Mouse (Mus musculus) midbrain, embryonic 14.5 days (tissue): ENCODE data around the gene Clmp. TPM values are rescaled to one million over a fixed set of nuclear protein-coding genes. Genes with fewer than 3 reads are reported as not detected.
A peak's percentile ranks its signal among the peaks of the same experiment; 100 is the strongest.

ENCODE experiments used
- ATAC-seq: fragments of 200-750 bp; cut with Nextera tagmentation; 2 replicates; pipeline ENCODE4 v1.8.0; 2017; ENCODE audit warnings: moderate number of reproducible peaks, moderate library complexity; ENCODE audit not compliant: low FRiP score, low TSS enrichment
- DNase-seq: peaks from one replicate; pipeline ENCODE4 v3.0.0-alpha.2; 2015
- H3K27ac ChIP-seq: fragments of 300-500 bp; sonication (generic); replicated peaks from 2 replicates; pipeline ENCODE4 v1.5.1; 2014; ENCODE audit warnings: mild to moderate bottlenecking, low read depth, low read length, moderate library complexity
- H3K27me3 ChIP-seq: fragments of 300-500 bp; sonication (generic); 2 replicates; pipeline ENCODE4 v1.6.1; 2014; ENCODE audit warnings: low read length, control low read depth, mixed read lengths; ENCODE audit not compliant: control insufficient read depth, insufficient read depth
- H3K36me3 ChIP-seq: fragments of 300-500 bp; sonication (generic); 2 replicates; pipeline ENCODE4 v1.6.1; 2014; ENCODE audit warnings: low read length, control low read depth; ENCODE audit not compliant: control insufficient read depth, insufficient read depth
- H3K4me1 ChIP-seq: fragments of 300-500 bp; sonication (generic); 2 replicates; pipeline ENCODE4 v1.6.1; 2014; ENCODE audit warnings: mild to moderate bottlenecking, antibody characterized with exemption, low read length, control low read depth; ENCODE audit not compliant: control insufficient read depth, insufficient read depth
- H3K4me2 ChIP-seq: fragments of 300-500 bp; sonication (generic); 2 replicates; pipeline ENCODE4 v1.6.1; 2014; ENCODE audit warnings: mild to moderate bottlenecking, low read length, moderate library complexity
- H3K4me3 ChIP-seq: fragments of 300-500 bp; sonication (generic); replicated peaks from 2 replicates; pipeline ENCODE4 v1.5.1; 2014; ENCODE audit warnings: low read depth, low read length
- H3K9ac ChIP-seq: fragments of 300-500 bp; sonication (generic); replicated peaks from 2 replicates; pipeline ENCODE4 v1.6.1; 2014; ENCODE audit warnings: mild to moderate bottlenecking, low read length, moderate library complexity
- H3K9me3 ChIP-seq: fragments of 300-500 bp; sonication (generic); 2 replicates; pipeline ENCODE4 v1.6.1; 2016; ENCODE audit warnings: low read length, control low read depth, mixed read lengths; ENCODE audit not compliant: control insufficient read depth
- WGBS: fragments of 180-500 bp; shearing (Covaris S2); extraction: QIAGEN DNeasy Blood & Tissue Kit; methylation state at CpG from one replicate; pipeline ENCODE4 v1.1.7; 2014; 5-methylcytosine and 5-hydroxymethylcytosine counted together
- polyA plus RNA-seq: library from polyadenylated mRNA; unstranded; fragments of >200 nt; fragmentation: Nextera tagmentation; extraction: Ambion mirVana; gene quantifications from 2 replicates; pipeline ENCODE4 v1.2.1, GENCODE M21; 2014

The Clmp gene
- polyA plus RNA-seq, 1 experiment from 2014 or later: 57.4 TPM

GRCm38 (mm10) chr9:40717875-40718185 lies 32.1 kb downstream of the Clmp start:
- no peaks in the 10 kb centered on the region for H3K36me3 ChIP-seq
- no peak overlapping the region for H3K27ac ChIP-seq
- no peaks in the 10 kb centered on the region for H3K27me3 ChIP-seq
- no peaks in the 10 kb centered on the region; the same call in 1 of the 2 replicates for H3K4me1 ChIP-seq
- H3K9ac ChIP-seq: no peak overlapping the region
- no peak for ATAC-seq
- H3K4me2 ChIP-seq: no peak overlapping the region
- H3K9me3 ChIP-seq: no peaks in the 10 kb centered on the region
- no peak for DNase-seq
- no peak overlapping the region for H3K4me3 ChIP-seq
- 36% methylated on average over 7 of the region's 7 CpGs for WGBS

- peaks cover 8% of the 10 kb centered on the region; the same call in 1 of the 2 replicates for H3K4me1 ChIP-seq
- DNase-seq: no peak
- no peak overlapping the region for H3K4me2 ChIP-seq
- ATAC-seq: no peak
- no peak overlapping the region for H3K27ac ChIP-seq
- H3K36me3 ChIP-seq: no peaks in the 10 kb centered on the region
- no peaks in the 10 kb centered on the region for H3K27me3 ChIP-seq
- no peak overlapping the region for H3K9ac ChIP-seq
- WGBS: 68% methylated on average over 7 of the region's 7 CpGs
- no peak overlapping the region for H3K4me3 ChIP-seq
- no peaks in the 10 kb centered on the region for H3K9me3 ChIP-seq
These were observed 35.1 kb downstream of the Clmp start for GRCm38 (mm10) chr9:40720881-40721280.

GRCm38 (mm10) chr9:40723311-40723772 lies 37.6 kb downstream of the Clmp start:
- no peak overlapping the region for H3K27ac ChIP-seq
- DNase-seq: no peak

GRCm38 (mm10) chr9:40724978-40725377 lies 39.2 kb downstream of the Clmp start:
- H3K9me3 ChIP-seq: no peaks in the 10 kb centered on the region
- H3K4me2 ChIP-seq: no peak overlapping the region
- no peak overlapping the region for H3K9ac ChIP-seq
- no peaks in the 10 kb centered on the region for H3K36me3 ChIP-seq
- WGBS: 27% methylated on average over 5 of the region's 5 CpGs
- H3K4me1 ChIP-seq: peaks cover 8% of the 10 kb centered on the region; the same call in 1 of the 2 replicates
- no peak overlapping the region for H3K4me3 ChIP-seq
- H3K27me3 ChIP-seq: no peaks in the 10 kb centered on the region
- ATAC-seq (no peak), DNase-seq (no peak)
- no peak overlapping the region for H3K27ac ChIP-seq

More at GRCm38 (mm10) chr9:40723311-40723772, 37.6 kb downstream of the Clmp start:
- ATAC-seq: no peak
- Histone ChIP-seq H3K4me1 (peaks cover 8% of the 10 kb centered on the region; the same call in 1 of the 2 replicates), H3K4me2 (no peak overlapping the region), H3K27me3 (no peaks in the 10 kb centered on the region), H3K36me3 (no peaks in the 10 kb centered on the region), H3K4me3 (no peak overlapping the region), H3K9me3 (no peaks in the 10 kb centered on the region), H3K9ac (no peak overlapping the region)
- WGBS: 56% methylated on average over 2 of the region's 2 CpGs

- H3K27me3 ChIP-seq: no peaks in the 10 kb centered on the region
- ATAC-seq: no peak
- no peak overlapping the region for H3K9ac ChIP-seq
- H3K4me1 ChIP-seq: peaks cover 23% of the 10 kb centered on the region
- H3K4me3 ChIP-seq: no peak overlapping the region
- DNase-seq: no peak
- no peak overlapping the region for H3K27ac ChIP-seq
- 89% methylated on average over 4 of the region's 4 CpGs for WGBS
- H3K36me3 ChIP-seq: no peaks in the 10 kb centered on the region
- H3K9me3 ChIP-seq: 0 out of 2 replicates have a peak, but pooled peaks cover 3% of the 10 kb centered on the region
- H3K4me2 ChIP-seq: no peak overlapping the region
These were observed 41.5 kb downstream of the Clmp start for GRCm38 (mm10) chr9:40727140-40727823.

GRCm38 (mm10) chr9:40727824-40728495 lies 42.2 kb downstream of the Clmp start:
- Histone ChIP-seq H3K9me3 (0 out of 2 replicates have a peak, but pooled peaks cover 3% of the 10 kb centered on the region), H3K27ac (no peak overlapping the region), H3K9ac (no peak overlapping the region), H3K36me3 (no peaks in the 10 kb centered on the region), H3K4me3 (no peak overlapping the region), H3K4me2 (no peak overlapping the region), H3K4me1 (peaks cover 23% of the 10 kb centered on the region), H3K27me3 (no peaks in the 10 kb centered on the region)
- no peak for DNase-seq
- 86% methylated on average over 7 of the region's 7 CpGs for WGBS
- no peak for ATAC-seq

- peak overlapping the region; percentile 80 for H3K27ac ChIP-seq
- peak overlapping the region; percentile 31 for H3K4me3 ChIP-seq
- ATAC-seq (peak; percentile 29; the same call in 1 of the 2 replicates), DNase-seq (no peak)
- H3K4me2 ChIP-seq: peak overlapping the region; percentile 66
- no peaks in the 10 kb centered on the region for H3K36me3 ChIP-seq
- H3K9ac ChIP-seq: peak overlapping the region; percentile 56
- 0 out of 2 replicates have a peak, but pooled peaks cover 3% of the 10 kb centered on the region for H3K9me3 ChIP-seq
- H3K4me1 ChIP-seq: peaks cover 18% of the 10 kb centered on the region
- 63% methylated on average over 12 of the region's 12 CpGs for WGBS
- no peaks in the 10 kb centered on the region for H3K27me3 ChIP-seq
These were observed 44.5 kb downstream of the Clmp start for GRCm38 (mm10) chr9:40730302-40730700.

- peaks cover 15% of the 10 kb centered on the region for H3K4me1 ChIP-seq
- peak overlapping the region; percentile 56 for H3K9ac ChIP-seq
- H3K4me2 ChIP-seq: peak overlapping the region; percentile 66
- H3K27me3 ChIP-seq: no peaks in the 10 kb centered on the region
- H3K4me3 ChIP-seq: peak overlapping the region; percentile 31
- DNase-seq (peak; percentile 75), ATAC-seq (peak; percentile 62; the same call in 1 of the 2 replicates)
- H3K36me3 ChIP-seq: no peaks in the 10 kb centered on the region
- peak overlapping the region; percentile 80 for H3K27ac ChIP-seq
- WGBS: under 1% methylated on average over 35 of the region's 35 CpGs
- H3K9me3 ChIP-seq: 0 out of 2 replicates have a peak, but pooled peaks cover 3% of the 10 kb centered on the region
These were observed 45.2 kb downstream of the Clmp start for GRCm38 (mm10) chr9:40730701-40731590.
